Mouse (Mus musculus) adrenal gland, adult 2 months (tissue): ENCODE measurements around the gene Prm3. TPM values are rescaled to one million over a fixed set of nuclear protein-coding genes. Genes with fewer than 3 reads are reported as not detected.

Experiments used
- DNase-seq: peaks from one replicate; pipeline ENCODE4 v3.0.0; 2021
- polyA plus RNA-seq: library from polyadenylated mRNA; depleted of rRNA; stranded (reverse); fragments of >200 nt; gene quantifications from 2 replicates; pipeline ENCODE4 v1.2.3, GENCODE M21; 2012; rRNA removed
- total RNA-seq, 2 experiments: library from RNA; stranded (reverse); gene quantifications; 2 replicates each; pipeline ENCODE4 v1.2.3; 2021

Prm3 gene
- total and polyA plus RNA-seq, 3 experiments, result not detected

DNA sequence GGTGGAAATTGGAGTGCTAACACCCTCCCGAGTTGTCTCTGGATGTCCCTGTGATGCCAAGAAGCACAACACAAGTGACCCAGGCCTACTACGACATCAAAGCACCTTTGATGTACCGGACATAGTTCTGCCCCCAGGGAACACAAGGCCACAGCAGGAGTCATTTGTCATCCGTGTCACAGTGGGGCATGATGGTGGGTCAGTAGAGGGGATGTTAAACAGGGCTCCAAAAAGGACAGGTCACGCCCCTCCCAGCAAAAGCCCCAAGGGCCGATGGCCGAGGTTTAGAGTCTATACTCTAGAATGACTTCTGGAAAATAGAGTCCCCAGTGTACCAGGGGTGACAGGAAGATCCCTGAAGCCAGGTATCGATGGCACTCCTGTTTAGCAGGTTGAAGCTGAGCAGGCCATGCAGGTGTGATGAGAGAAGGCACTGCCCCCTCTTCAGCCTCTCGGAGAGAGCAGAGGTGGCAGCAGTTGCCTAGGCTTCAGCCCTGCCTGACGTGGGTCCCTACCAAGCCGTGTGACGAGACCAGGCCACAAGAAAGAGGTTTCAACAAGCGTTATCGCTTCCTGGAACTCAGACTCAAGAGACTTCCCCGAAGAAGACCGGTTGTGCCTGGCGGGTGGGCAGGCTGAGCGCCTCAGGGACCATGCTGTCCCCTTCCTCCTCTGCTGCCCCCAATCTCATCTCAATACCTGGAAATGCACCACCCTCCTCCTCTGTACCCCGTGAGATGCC is 18.8 kb downstream of the Prm3 start:
- peak; percentile 62 for DNase-seq

- no peak for DNase-seq
Measured at GRCm38 (mm10) chr16:10770531-10771325, 20.0 kb downstream of the Prm3 start.

- peak; percentile 51 for DNase-seq
Measured at GRCm38 (mm10) chr16:10769661-10770060, 21.1 kb downstream of the Prm3 start.

- peak; percentile 83 for DNase-seq
Measured at GRCm38 (mm10) chr16:10768821-10769220, 21.9 kb downstream of the Prm3 start.

- peak; percentile 66 for DNase-seq
Measured at GRCm38 (mm10) chr16:10767158-10767557, 23.6 kb downstream of the Prm3 start.

DNA sequence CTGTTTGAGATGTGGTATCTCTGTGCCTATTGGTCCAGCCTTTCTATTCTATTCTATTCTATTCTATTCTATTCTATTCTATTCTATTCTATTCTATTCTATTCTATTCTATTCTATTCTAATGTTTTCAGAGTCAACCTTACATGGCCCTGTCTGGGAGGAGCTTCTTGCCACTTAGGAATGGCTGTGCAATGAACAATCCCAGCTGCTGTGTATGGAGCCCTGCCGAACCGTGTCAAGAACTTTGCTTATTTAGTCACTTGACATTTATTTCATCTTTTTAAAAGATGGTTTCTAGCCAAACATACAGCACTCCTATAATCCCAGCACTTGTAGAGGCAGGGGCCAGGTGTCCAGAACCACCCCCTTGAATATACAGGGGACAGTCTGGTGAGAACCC is 26.4 kb downstream of the Prm3 start:
- DNase-seq, result no peak

DNA sequence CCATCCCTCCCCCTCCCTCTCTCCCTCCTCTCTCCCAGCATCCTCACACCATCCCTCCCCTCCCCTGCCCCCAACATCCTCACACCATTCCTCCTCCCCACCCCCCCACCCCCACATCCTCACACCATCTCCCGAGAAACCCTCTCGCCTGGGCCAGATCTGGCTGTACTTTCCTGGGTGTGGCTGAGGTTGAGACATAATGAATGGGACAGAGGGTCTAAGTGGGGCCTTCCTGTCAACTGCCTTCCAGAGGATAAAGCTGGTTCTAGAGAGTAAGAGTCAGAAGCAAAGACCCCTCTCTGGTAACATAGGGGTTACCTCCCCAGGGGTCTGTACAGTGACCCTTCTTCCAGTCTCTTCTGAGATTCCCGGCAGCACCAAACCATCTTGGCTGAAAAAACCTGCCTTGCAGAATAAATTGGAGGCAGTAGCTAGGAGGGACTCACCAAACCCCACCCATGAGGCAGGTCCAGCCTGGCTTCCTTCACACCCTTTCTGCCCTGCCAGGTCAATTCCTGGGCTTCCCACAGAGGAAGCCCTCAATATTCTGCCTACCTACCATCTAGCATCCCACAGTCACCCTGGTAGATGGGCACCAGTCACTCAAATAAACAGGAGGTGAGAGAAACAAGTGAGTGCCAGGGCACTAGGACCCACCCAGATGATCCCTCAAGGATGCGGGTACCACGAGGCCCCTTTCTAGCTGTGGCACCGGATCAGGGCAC is 27.0 kb downstream of the Prm3 start:
- DNase-seq, result no peak

DNA sequence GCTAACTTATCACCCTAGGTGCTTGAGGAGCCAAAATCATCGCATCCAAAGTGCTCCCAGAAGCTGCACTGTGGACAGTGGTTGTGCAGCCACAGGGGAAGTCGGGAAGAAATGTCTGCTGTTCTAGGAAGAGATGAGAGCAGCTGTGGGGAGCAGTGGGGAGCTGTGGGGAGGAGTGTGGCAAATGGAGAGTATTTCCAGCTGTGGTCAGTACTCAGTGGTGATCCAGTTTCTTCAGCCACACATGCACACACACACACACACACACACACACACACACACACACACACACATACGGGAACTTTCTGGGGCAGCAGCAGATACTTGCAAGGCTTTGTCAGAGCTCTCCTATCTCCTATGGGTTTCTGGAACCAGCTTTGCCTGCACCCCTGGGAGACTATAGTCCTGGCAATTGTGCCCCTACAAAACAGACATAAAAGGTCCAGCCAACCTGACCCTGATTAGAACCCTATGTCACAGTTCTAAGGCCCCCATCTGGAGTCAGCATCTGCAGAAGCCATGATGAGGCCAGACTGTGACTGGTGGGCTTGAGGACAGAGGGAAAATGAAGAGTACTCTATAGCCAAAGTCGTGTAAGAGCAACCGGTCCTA is 28.0 kb downstream of the Prm3 start:
- DNase-seq, result no peak

DNA sequence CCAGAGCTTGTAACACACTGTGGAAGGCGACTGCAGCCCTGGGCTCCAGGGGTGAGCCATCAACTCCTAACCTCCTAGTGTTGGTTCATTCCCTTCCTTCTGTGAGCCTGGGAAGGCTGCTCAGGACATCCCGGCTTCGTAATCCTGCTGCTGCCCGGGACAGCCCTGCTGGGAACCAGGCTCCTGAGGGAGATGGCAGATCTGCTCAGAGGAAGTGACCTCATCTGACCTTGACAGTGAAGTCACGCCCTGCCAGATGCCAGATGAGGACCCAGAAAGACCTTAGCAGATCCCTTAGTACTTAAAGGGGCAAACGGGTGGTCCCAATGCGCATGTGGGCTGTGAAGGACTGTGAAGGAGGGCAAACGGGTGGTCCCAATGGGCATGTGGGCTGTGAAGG is 29.5 kb downstream of the Prm3 start:
- no peak for DNase-seq

GRCm38 (mm10) chr16:10756168-10756567 is 34.5 kb downstream of the Prm3 start:
- no peak for DNase-seq

GRCm38 (mm10) chr16:10754521-10755296 is 36.0 kb downstream of the Prm3 start:
- DNase-seq, result peak; percentile 94

GRCm38 (mm10) chr16:10749824-10750223 is 40.9 kb downstream of the Prm3 start:
- no peak for DNase-seq

DNA sequence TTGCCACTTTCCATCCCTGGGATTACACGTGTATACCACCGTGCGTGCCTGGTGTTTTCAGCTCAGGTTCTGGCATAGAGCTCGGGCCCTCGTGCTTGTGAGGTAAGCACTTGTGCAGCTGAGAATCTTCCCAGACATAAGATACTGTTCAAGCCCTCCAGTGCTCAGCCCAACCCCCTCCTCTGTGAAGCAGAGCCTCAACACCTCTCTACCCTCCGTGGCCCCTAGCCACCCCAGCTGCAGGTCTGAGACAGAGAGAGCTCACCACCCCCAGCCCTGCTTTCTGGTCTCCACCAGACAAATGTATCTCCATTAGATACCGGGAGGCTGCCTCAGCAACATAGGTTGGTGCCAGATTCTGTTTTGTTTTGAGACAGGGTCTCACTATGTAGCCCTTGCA is 41.5 kb downstream of the Prm3 start:
- DNase-seq, result no peak

DNA sequence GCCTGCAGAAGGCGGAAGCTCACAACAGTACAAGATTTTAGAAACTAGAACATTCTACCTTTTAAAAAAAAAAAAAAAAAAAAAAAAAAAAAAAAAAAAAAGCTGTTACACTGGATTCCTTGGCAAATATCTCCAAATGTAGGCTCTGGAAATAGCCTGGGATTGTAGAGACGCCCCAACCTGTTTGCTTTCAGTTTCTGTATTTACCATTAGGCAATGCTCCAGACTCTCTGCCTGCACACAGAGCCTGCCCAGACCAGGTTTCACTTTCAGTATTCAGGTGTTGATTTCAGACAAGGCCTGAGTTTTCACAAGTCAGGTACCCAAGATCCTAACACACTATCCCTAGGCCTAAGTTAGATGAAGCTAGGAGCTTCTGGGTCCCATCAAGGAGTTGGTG is 49.6 kb downstream of the Prm3 start:
- DNase-seq, result peak; percentile 36

Other genes starting within 250 kb of the Prm3 start
- 10 to 100 TPM; 17.1 to 24.2 TPM for gene Dexi, start 247.9 kb downstream of the Prm3 start, total RNA-seq
- 89.2 and 99.6 TPM in 2 replicates for gene Dexi, start 247.9 kb downstream of the Prm3 start, polyA plus RNA-seq
- gene Clec16a, start 245.6 kb downstream of the Prm3 start, total RNA-seq, result 10 to 100 TPM; 44.0 to 44.4 TPM
- 15.9 and 22.6 TPM in 2 replicates for gene Clec16a, start 245.6 kb downstream of the Prm3 start, polyA plus RNA-seq
- 1 to 10 TPM; 3.0 to 3.8 TPM for gene Socs1, start 5.4 kb downstream of the Prm3 start, total RNA-seq
- 32.1 and 38.2 TPM in 2 replicates for gene Socs1, start 5.4 kb downstream of the Prm3 start, polyA plus RNA-seq
- not detected for gene Tnp2, start 2.3 kb downstream of the Prm3 start, total RNA-seq
- gene Tnp2, start 2.3 kb downstream of the Prm3 start, polyA plus RNA-seq, result not detected in 2 replicates
- not detected for gene Prm2, start 5.2 kb upstream of the Prm3 start, total RNA-seq
- 0.19 TPM in 1 of 2 replicates, not detected in the other for gene Prm2, start 5.2 kb upstream of the Prm3 start, polyA plus RNA-seq
- not detected for gene Prm1, start 14.9 kb upstream of the Prm3 start, total RNA-seq
- not detected in 2 replicates for gene Prm1, start 14.9 kb upstream of the Prm3 start, polyA plus RNA-seq
- gene Gm11172, start 22.0 kb upstream of the Prm3 start, total RNA-seq, result not detected
- not detected in 2 replicates for gene Gm11172, start 22.0 kb upstream of the Prm3 start, polyA plus RNA-seq
- gene Rmi2, start 44.1 kb upstream of the Prm3 start, total RNA-seq, result under 1 TPM; 0.38 to 0.46 TPM
- gene Rmi2, start 44.1 kb upstream of the Prm3 start, polyA plus RNA-seq, result 0.77 and 1.3 TPM in 2 replicates